8 mouse cellular contexts compared by ENCODE assay signal in the genomic region with DNA sequence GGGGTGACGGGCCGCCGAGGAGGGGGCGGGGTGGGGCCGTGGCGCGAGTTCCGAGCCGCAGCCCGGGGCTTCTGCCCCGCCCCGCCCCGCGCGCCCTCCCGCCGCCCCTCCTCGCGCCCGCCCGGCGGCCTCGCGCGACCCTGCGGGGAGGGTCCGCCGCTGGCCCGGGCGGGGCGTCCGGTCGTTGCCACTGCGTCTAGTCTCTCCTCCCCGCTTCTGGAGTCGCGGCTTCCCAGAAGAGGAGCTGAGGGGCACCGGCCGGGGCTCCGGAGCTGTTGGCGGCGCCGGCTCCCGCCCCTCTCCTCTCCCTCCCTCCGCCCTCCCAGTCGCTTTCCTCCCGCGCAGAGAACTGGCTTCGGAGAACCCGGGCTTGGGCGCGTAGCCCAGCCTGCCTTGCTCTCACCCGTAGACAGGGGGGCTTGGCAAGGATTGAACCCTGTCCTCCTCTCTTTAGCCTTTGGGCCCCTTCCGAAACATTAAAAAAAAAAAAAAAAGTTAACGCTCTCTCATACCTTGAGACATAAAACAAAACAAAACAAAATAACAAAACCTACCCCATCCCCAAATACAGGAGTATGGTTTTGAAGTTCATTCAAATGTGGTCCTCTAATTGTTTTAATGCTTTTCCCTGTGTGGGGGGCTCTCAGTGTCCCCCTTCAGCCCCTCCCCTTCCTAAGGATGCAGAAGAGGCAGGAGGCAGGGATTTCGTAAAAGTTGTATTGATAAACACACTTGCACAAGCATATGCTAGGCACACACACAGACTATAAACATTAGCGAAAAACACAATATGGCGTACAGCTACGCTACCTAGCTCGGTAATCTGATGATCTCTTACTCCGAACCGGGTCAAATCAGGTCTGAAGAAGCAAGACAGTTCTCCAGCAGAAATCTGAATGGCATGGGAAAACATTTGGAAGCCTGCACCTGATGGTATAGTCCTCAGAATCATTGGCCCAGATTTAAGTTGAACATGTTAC. TPM values are rescaled to one million over a fixed set of nuclear protein-coding genes. Genes with fewer than 3 reads are reported as not detected.
DNase-seq lines count a peak whose midpoint lies in the region; ATAC-seq and TF ChIP-seq lines count a peak whose summit lies in the region.

No protein-coding gene starts in this region.

- peak overlapping the region; percentile 69 for H3K4me2 ChIP-seq in heart, embryonic 15.5 days
- H3K4me2 ChIP-seq in liver, embryonic 14.5 days (ENCODE audit: low read depth) = peak overlapping the region; percentile 66
- H3K4me2 ChIP-seq in neural tube, embryonic 11.5 days (ENCODE audit: low read depth) = peak overlapping the region; percentile 70

- no peak for TF ChIP-seq CTCF in ES-Bruce4 (IDR thresholded peaks at IDR 0.05; ENCODE audit: low read depth, low read length)
- TF ChIP-seq CTCF in liver, embryonic 14.5 days (IDR thresholded peaks at IDR 0.05; ENCODE audit: low read depth) = no peak

- H3K27ac ChIP-seq in ES-Bruce4 (ENCODE audit: insufficient read depth, low read length) = peak overlapping the region; percentile 84
- H3K27ac ChIP-seq in brown adipose tissue, adult 24 weeks (replicated peaks; ENCODE audit: low read depth, low read length) = peak overlapping the region; percentile 82
- peak overlapping the region; percentile 100 for H3K27ac ChIP-seq in heart, embryonic 15.5 days
- peak overlapping the region; percentile 69 for H3K27ac ChIP-seq in liver, embryonic 14.5 days
- peak overlapping the region; percentile 98 for H3K27ac ChIP-seq in neural tube, embryonic 11.5 days (ENCODE audit: low read depth, low read length)

- ATAC-seq in heart, embryonic 15.5 days (replicated peaks; ENCODE audit: insufficient number of reproducible peaks, insufficient read depth, low FRiP score, low read depth) = peak; percentile 56
- peak; percentile 43 for ATAC-seq in liver, embryonic 14.5 days (ENCODE audit: insufficient read depth)
- ATAC-seq in neural tube, embryonic 11.5 days (ENCODE audit: insufficient read depth, low FRiP score, low TSS enrichment) = peak; percentile 48

- TF ChIP-seq EP300 in ES-Bruce4 (IDR thresholded peaks at IDR 0.05; ENCODE audit: insufficient read depth, low read depth, low read length) = no peak
- TF ChIP-seq EP300 in liver, embryonic 14.5 days (IDR thresholded peaks at IDR 0.05; ENCODE audit: low read depth) = no peak

- TF ChIP-seq POLR2A in ES-Bruce4 (IDR thresholded peaks at IDR 0.05; ENCODE audit: insufficient read depth, low read length) = no peak

- WGBS in heart, embryonic 15.5 days = 2% methylated on average over 28 of the region's 62 CpGs
- WGBS in liver, embryonic 14.5 days (ENCODE audit: insufficient replicate concordance) = 2% methylated on average over 27 of the region's 62 CpGs
- 2% methylated on average over 34 of the region's 62 CpGs for WGBS in neural tube, embryonic 11.5 days

- no peaks in the 10 kb centered on the region for H3K4me1 ChIP-seq in ES-Bruce4 (ENCODE audit: control insufficient read depth, insufficient read depth, low read length)
- no peaks in the 10 kb centered on the region; the same call in 1 of the 2 replicates for H3K4me1 ChIP-seq in brown adipose tissue, adult 24 weeks (ENCODE audit: control insufficient read depth, insufficient read depth, insufficient read length, low read length)
- H3K4me1 ChIP-seq in heart, embryonic 15.5 days (replicated peaks) = no peaks in the 10 kb centered on the region
- peaks cover 3% of the 10 kb centered on the region in 2 experiments; a peak in 2 of 4 replicates for H3K4me1 ChIP-seq in liver, embryonic 14.5 days (replicated peaks; ENCODE audit: control insufficient read depth in 2 of 2, insufficient read depth in 2 of 2, low read length in 1 of 2)
- H3K4me1 ChIP-seq in neural tube, embryonic 11.5 days (ENCODE audit: control insufficient read depth, insufficient read depth, low read length) = no peaks in the 10 kb centered on the region; the same call in 1 of the 2 replicates

- DNase-seq in fibroblast of lung, adult 2 months (ENCODE audit: low read depth) = peak; percentile 34
- DNase-seq in kidney, postnatal 14 days = peak; percentile 90
- DNase-seq in liver, embryonic 14.5 days (ENCODE audit: low read depth in 3 of 3, low spot score in 3 of 3) = peak; percentile 27 to 45 (median 39)
- peak; percentile 86 for DNase-seq in neural tube, embryonic 11.5 days (ENCODE audit: low spot score)
- DNase-seq in testis, postnatal 14 days (ENCODE audit: low spot score) = peak; percentile 82

- peak overlapping the region; percentile 76 for H3K4me3 ChIP-seq in ES-Bruce4 (ENCODE audit: low read depth, low read length)
- H3K4me3 ChIP-seq in brown adipose tissue, adult 24 weeks (ENCODE audit: insufficient read depth, low read depth, low read length) = peak overlapping the region; percentile 85
- H3K4me3 ChIP-seq in heart, embryonic 15.5 days = peak overlapping the region; percentile 89
- peak overlapping the region; percentile 58 to 79 for H3K4me3 ChIP-seq in liver, embryonic 14.5 days (ENCODE audit: insufficient read depth in 1 of 2, low read depth in 2 of 2, low read length in 2 of 2)
- peak overlapping the region; percentile 73 for H3K4me3 ChIP-seq in neural tube, embryonic 11.5 days (ENCODE audit: low read depth, low read length)

- H3K27me3 ChIP-seq in ES-Bruce4 (ENCODE audit: control insufficient read depth, insufficient read depth, low read length, poor library complexity, severe bottlenecking) = no peaks in the 10 kb centered on the region
- no peaks in the 10 kb centered on the region for H3K27me3 ChIP-seq in heart, embryonic 15.5 days
- H3K27me3 ChIP-seq in liver, embryonic 14.5 days (ENCODE audit: control insufficient read depth, insufficient read depth, low read length) = no peaks in the 10 kb centered on the region
- H3K27me3 ChIP-seq in neural tube, embryonic 11.5 days (ENCODE audit: control insufficient read depth, insufficient read depth, low read length) = no peaks in the 10 kb centered on the region

- H3K9me3 ChIP-seq in ES-Bruce4 (replicated peaks; ENCODE audit: control insufficient read depth, insufficient read depth, low read length, poor library complexity, severe bottlenecking) = no peaks in the 10 kb centered on the region
- no peaks in the 10 kb centered on the region for H3K9me3 ChIP-seq in heart, embryonic 15.5 days (replicated peaks)
- no peaks in the 10 kb centered on the region for H3K9me3 ChIP-seq in liver, embryonic 14.5 days (ENCODE audit: control insufficient read depth, low read length)
- no peaks in the 10 kb centered on the region for H3K9me3 ChIP-seq in neural tube, embryonic 11.5 days (ENCODE audit: control insufficient read depth, low read length)

- peak overlapping the region; percentile 97 for H3K9ac ChIP-seq in ES-Bruce4 (ENCODE audit: low read depth, poor library complexity, severe bottlenecking)
- peak overlapping the region; percentile 86 for H3K9ac ChIP-seq in heart, embryonic 15.5 days
- H3K9ac ChIP-seq in liver, embryonic 14.5 days (replicated peaks) = peak overlapping the region; percentile 84
- H3K9ac ChIP-seq in neural tube, embryonic 11.5 days (ENCODE audit: low read length) = peak overlapping the region; percentile 88

- no peaks in the 10 kb centered on the region for H3K36me3 ChIP-seq in ES-Bruce4 (ENCODE audit: control insufficient read depth, insufficient read depth, low read length, poor library complexity, severe bottlenecking)
- no peaks in the 10 kb centered on the region for H3K36me3 ChIP-seq in heart, embryonic 15.5 days
- H3K36me3 ChIP-seq in liver, embryonic 14.5 days (replicated peaks; ENCODE audit: control insufficient read depth, insufficient read depth, low read depth) = no peaks in the 10 kb centered on the region
- no peaks in the 10 kb centered on the region for H3K36me3 ChIP-seq in neural tube, embryonic 11.5 days (ENCODE audit: control insufficient read depth, insufficient read depth, low read length)

RNA-seq across cellular contexts. Expression of a gene that starts 0.6 kb away (rescaled TPM):
- polyA plus RNA-seq in ES-Bruce4 (2011; ENCODE audit: insufficient read depth, insufficient read length, low read depth, missing spikeins) = 7.9 and 9.9 TPM in 2 replicates
- 22.0 and 30.7 TPM in 2 replicates for polyA plus RNA-seq in brown adipose tissue, adult 24 weeks (2012; ENCODE audit: insufficient read depth, insufficient read length, missing spikeins)
- 42.0 and 47.6 TPM in 2 replicates for polyA plus RNA-seq in heart, embryonic 15.5 days (2015; fragmentation: Nextera tagmentation; extraction: Ambion mirVana)
- 0.23 and 0.40 TPM in 2 replicates for polyA plus RNA-seq in liver, embryonic 14.5 days (2012; rRNA removed)
- polyA plus RNA-seq in liver, embryonic 14.5 days (2014; fragmentation: Nextera tagmentation; extraction: Ambion mirVana) = 2.2 and 2.8 TPM in 2 replicates
- 42.5 and 44.1 TPM in 2 replicates for polyA plus RNA-seq in neural tube, embryonic 11.5 days (2014; fragmentation: Nextera tagmentation; extraction: Ambion mirVana)

Comparison
In these comparisons a context has a peak if more than half of its experiments do, and no peak if none do; other contexts are left out.
1. Peak in every context shown above with its lines: DNase-seq, ATAC-seq, H3K4me3 ChIP-seq and H3K27ac ChIP-seq.
2. DNase-seq: peak in every context shown above with its lines; median percentile 90 in kidney, postnatal 14 days; 86 in neural tube, embryonic 11.5 days; 82 in testis, postnatal 14 days; 39 in liver, embryonic 14.5 days; 34 in fibroblast of lung, adult 2 months.